Comparison of ENCODE assay signal across 32 mouse cellular contexts in the genomic region with DNA sequence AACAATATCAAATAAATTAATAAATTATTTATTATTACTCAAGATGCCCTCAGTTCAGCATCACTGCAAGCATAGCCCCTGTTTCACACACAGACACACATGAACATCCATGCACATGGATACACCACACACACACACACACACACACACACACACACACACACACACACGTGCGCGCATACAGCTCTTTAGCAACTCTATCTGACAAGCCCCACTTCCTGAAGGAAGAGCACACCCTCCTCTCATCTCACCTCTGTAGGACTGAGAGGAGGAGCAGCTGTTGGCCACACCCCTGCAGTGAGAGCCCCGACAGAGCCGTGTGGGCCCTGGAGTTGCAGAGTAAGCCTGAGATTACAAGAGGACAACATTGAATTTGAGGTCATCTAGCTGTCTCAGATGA. TPM values are rescaled to one million over a fixed set of nuclear protein-coding genes. Genes with fewer than 3 reads are reported as not detected.
"Had no signal": no experiment of that assay in that cellular context is flagged by ENCODE, and none has a peak within 500 bp of the region (broad histone marks: within the 10 kb centered on the region; RNA-seq: fewer than 3 reads in every experiment).

No protein-coding gene starts in this region.

- DNase-seq: gastrocnemius, postnatal 14 days; gastrocnemius, postnatal 36 days; heart, adult 2 months; heart, postnatal 14 days; heart, postnatal 36 days; kidney, adult 11 months; kidney, adult 2 months; kidney, adult 9 months; kidney, postnatal 14 days; kidney, postnatal 36 days; layer of hippocampus, adult 9-11 months; layer of hippocampus, postnatal 36 days; left cerebral cortex, postnatal 4 days; liver, embryonic 13.5 days had no signal

RNA-seq across cellular contexts. Expression of a gene that starts 6.5 kb away (rescaled TPM):
- polyA plus RNA-seq: gonadal fat pad, adult 2 months; heart, adult 2 months; heart, embryonic 11.5 days; heart, embryonic 13.5 days; heart, embryonic 15.5 days; heart, postnatal 0 days; hindbrain, embryonic 11.5 days; hindbrain, embryonic 15.5 days; hindbrain, postnatal 0 days; intestine, embryonic 14.5 days; kidney, adult 2 months; kidney, embryonic 15.5 days; kidney, postnatal 0 days; limb, embryonic 11.5 days; limb, embryonic 13.5 days; limb, embryonic 15.5 days; liver, adult 2 months; liver, embryonic 13.5 days had no signal

RNA-seq across cellular contexts. Expression of a gene that starts 13.9 kb away (rescaled TPM):
- polyA plus RNA-seq: gonadal fat pad, adult 2 months; heart, adult 2 months; heart, embryonic 13.5 days; heart, embryonic 15.5 days; heart, postnatal 0 days; hindbrain, embryonic 11.5 days; hindbrain, embryonic 13.5 days; hindbrain, embryonic 15.5 days; hindbrain, postnatal 0 days; intestine, embryonic 14.5 days; intestine, embryonic 16.5 days; kidney, adult 2 months; kidney, embryonic 15.5 days; kidney, postnatal 0 days; large intestine, adult 2 months; limb, embryonic 11.5 days; limb, embryonic 13.5 days; limb, embryonic 15.5 days; liver, adult 2 months; liver, embryonic 13.5 days had no signal

RNA-seq across cellular contexts. Expression of a gene that starts 14.6 kb away (rescaled TPM):
- polyA plus RNA-seq: gonadal fat pad, adult 2 months; heart, adult 2 months; kidney, adult 2 months; large intestine, adult 2 months; liver, adult 2 months had no signal

RNA-seq across cellular contexts. Expression of a gene that starts 24.1 kb away (rescaled TPM):
- polyA plus RNA-seq: heart, embryonic 11.5 days; heart, embryonic 15.5 days; heart, postnatal 0 days; hindbrain, embryonic 11.5 days; hindbrain, embryonic 15.5 days; intestine, embryonic 14.5 days; kidney, adult 2 months; liver, adult 2 months; liver, embryonic 13.5 days had no signal

RNA-seq across cellular contexts. Expression of a gene that starts 42.0 kb away (rescaled TPM):
- polyA plus RNA-seq: gonadal fat pad, adult 2 months; heart, adult 2 months; heart, embryonic 11.5 days; heart, embryonic 13.5 days; heart, embryonic 15.5 days; heart, postnatal 0 days; hindbrain, embryonic 11.5 days; hindbrain, embryonic 13.5 days; hindbrain, embryonic 15.5 days; hindbrain, postnatal 0 days; intestine, embryonic 14.5 days; intestine, embryonic 16.5 days; kidney, adult 2 months; kidney, embryonic 15.5 days; kidney, postnatal 0 days; large intestine, adult 2 months; limb, embryonic 11.5 days; limb, embryonic 13.5 days; limb, embryonic 15.5 days; liver, adult 2 months; liver, embryonic 13.5 days had no signal
